Mouse (Mus musculus) myocyte (in vitro differentiated cells): ENCODE measurements around the gene Taz. TPM values are rescaled to one million over a fixed set of nuclear protein-coding genes. Genes with fewer than 3 reads are reported as not detected.

Source experiments
- H3K27me3 ChIP-seq: one replicate; pipeline ENCODE4 v1.6.1; 2011; ENCODE audit not compliant: control insufficient read depth, insufficient read depth, insufficient read length
- H3K36me3 ChIP-seq: one replicate; pipeline ENCODE4 v1.6.1; 2011; ENCODE audit not compliant: control insufficient read depth, insufficient read depth
- H3K4me2 ChIP-seq: one replicate; pipeline ENCODE4 v1.6.1; 2011; ENCODE audit warnings: low read depth, control low read depth
- H3K4me3 ChIP-seq: one replicate; pipeline ENCODE4 v1.5.1; 2011; ENCODE audit warnings: mild to moderate bottlenecking, control low read depth, moderate library complexity
- H3K79me2 ChIP-seq: one replicate; pipeline ENCODE4 v1.6.1; 2011; ENCODE audit not compliant: control insufficient read depth, insufficient read depth
- H3ac ChIP-seq: one replicate; pipeline ENCODE4 v1.6.1; 2011; ENCODE audit not compliant: control insufficient read depth, insufficient read length
- CEBPB ChIP-seq: IDR thresholded peaks from 2 replicates; pipeline ENCODE4 v1.6.1; 2011; ENCODE audit warnings: mild to moderate bottlenecking, moderate library complexity; ENCODE audit not compliant: poor library complexity, insufficient read depth, severe bottlenecking
- E2F4 ChIP-seq: IDR thresholded peaks from one replicate; pipeline ENCODE4 v1.6.1; 2011; ENCODE audit warnings: mild to moderate bottlenecking, control low read depth, moderate library complexity; ENCODE audit not compliant: insufficient read depth
- MAX ChIP-seq: IDR thresholded peaks from one replicate; pipeline ENCODE4 v1.6.1; 2011; ENCODE audit warnings: low read depth, mild to moderate bottlenecking, control low read depth
- MYOD1 ChIP-seq, 3 experiments: IDR thresholded peaks; one replicate each; pipeline ENCODE4 v1.6.1; 2011; ENCODE audit warnings: control low read depth in 2 of 3, low read depth in 2 of 3, mild to moderate bottlenecking in 2 of 3, moderate library complexity in 1 of 3; ENCODE audit not compliant: insufficient read length in 2 of 3, control insufficient read depth in 1 of 3
- MYOG ChIP-seq, 3 experiments: IDR thresholded peaks; one replicate each; pipeline ENCODE4 v1.6.1; 2011; ENCODE audit warnings: control low read depth in 2 of 3, low read depth in 2 of 3, mild to moderate bottlenecking in 2 of 3; ENCODE audit not compliant: insufficient read length in 2 of 3, control insufficient read depth in 1 of 3, insufficient read depth in 1 of 3
- POLR2A ChIP-seq: IDR thresholded peaks from one replicate; pipeline ENCODE4 v1.6.1; 2011; ENCODE audit warnings: low read depth, mild to moderate bottlenecking, control low read depth, moderate library complexity; ENCODE audit not compliant: insufficient read length
- POLR2AphosphoS2 ChIP-seq: IDR thresholded peaks from one replicate; pipeline ENCODE4 v1.6.1; 2011; ENCODE audit warnings: low read depth, control low read depth; ENCODE audit not compliant: insufficient read length
- REST ChIP-seq: IDR thresholded peaks from one replicate; pipeline ENCODE4 v1.6.1; 2011; ENCODE audit warnings: mild to moderate bottlenecking, control low read depth, moderate library complexity; ENCODE audit not compliant: insufficient read depth, insufficient read length
- SRF ChIP-seq: IDR thresholded peaks from one replicate; pipeline ENCODE4 v1.6.1; 2011; ENCODE audit warnings: low read depth; ENCODE audit not compliant: control insufficient read depth, insufficient read length
- TCF12 ChIP-seq: IDR thresholded peaks from one replicate; pipeline ENCODE4 v1.6.1; 2011; ENCODE audit warnings: mild to moderate bottlenecking, control low read depth; ENCODE audit not compliant: poor library complexity, insufficient read depth, severe bottlenecking
- TCF3 ChIP-seq: IDR thresholded peaks from one replicate; pipeline ENCODE4 v1.6.1; 2011; ENCODE audit warnings: low read depth, control low read depth; ENCODE audit not compliant: insufficient read length
- USF1 ChIP-seq: IDR thresholded peaks from one replicate; pipeline ENCODE4 v1.6.1; 2011; ENCODE audit warnings: low read depth, mild to moderate bottlenecking, control low read depth, moderate library complexity
- polyA plus RNA-seq: library from polyadenylated mRNA; unstranded; fragments of >200 nt; fragmentation: generic; extraction: Trizol; gene quantifications from one replicate; pipeline ENCODE4 v1.2.1, GENCODE M21; 2012; ENCODE audit warnings: missing spikeins

Gene Taz
- polyA plus RNA-seq, result 28.2 TPM

DNA sequence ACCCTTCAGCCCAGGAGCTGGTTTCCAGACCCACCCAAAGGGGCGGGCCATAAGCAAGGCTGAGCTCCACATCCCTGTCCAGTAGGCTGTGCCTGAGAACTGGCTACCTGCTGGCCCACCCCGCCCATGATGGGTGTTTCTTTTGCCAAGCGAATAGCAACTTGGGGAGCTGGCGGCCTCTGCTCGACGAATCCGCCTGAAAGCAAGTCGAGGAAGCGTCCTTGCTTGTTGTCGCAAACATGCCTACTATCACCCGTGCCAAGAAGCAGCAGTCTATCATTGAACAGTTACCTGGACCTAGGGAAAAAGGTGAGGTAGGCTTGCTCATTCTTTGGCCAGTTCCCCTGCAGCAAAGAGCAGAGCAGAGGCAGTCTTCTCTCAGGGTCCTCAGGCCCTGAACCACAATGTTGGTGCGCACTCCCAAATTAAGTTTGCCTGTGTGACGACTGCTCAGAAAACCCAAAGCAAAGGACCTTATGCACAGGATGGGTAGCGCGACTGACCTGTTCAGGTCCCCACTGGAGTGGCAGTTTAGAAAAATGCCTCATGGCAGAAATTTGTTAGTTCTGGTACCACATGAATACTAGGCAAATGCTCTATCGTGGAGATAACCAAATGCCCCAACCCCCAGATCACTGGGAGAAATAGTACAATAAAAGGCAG lies at the start of gene Taz, which contains the start of gene Dnase1l1:
Gene Taz (plus strand): TSS at position 181 of the 663 bp plus-strand sequence.
Gene Dnase1l1 (minus strand): TSS at position 606 of the 663 bp plus-strand sequence.
- TF ChIP-seq POLR2A (peak; percentile 48), POLR2AphosphoS2 (no peak)
- Histone ChIP-seq H3ac (peak within 1 kb of the TSS; percentile 54), H3K36me3 (no peaks in the 10 kb centered on the region), H3K4me3 (peak within 1 kb of the TSS; percentile 67), H3K27me3 (no peaks in the 10 kb centered on the region), H3K4me2 (peak within 1 kb of the TSS; percentile 81), H3K79me2 (peaks cover 14% of the 10 kb centered on the region)

- Histone ChIP-seq H3ac (no peak overlapping the region), H3K4me2 (no peak overlapping the region)
- TF ChIP-seq POLR2A (no peak), TCF12 (no peak), TCF3 (no peak), USF1 (no peak), CEBPB (no peak), MYOD1 (IDR thresholded peaks at IDR 0.05; ENCODE audit: control insufficient read depth in 1 of 3, insufficient read length in 2 of 3, low read depth in 2 of 3) (no peak), POLR2AphosphoS2 (no peak), SRF (no peak), MAX (no peak), MYOG (IDR thresholded peaks at IDR 0.05; ENCODE audit: control insufficient read depth in 1 of 3, insufficient read depth in 1 of 3, insufficient read length in 2 of 3, low read depth in 2 of 3) (no peak), REST (no peak), E2F4 (no peak)
Observed at GRCm38 (mm10) chrX:74233196-74233595, 48.5 kb upstream of the Taz start.

DNA sequence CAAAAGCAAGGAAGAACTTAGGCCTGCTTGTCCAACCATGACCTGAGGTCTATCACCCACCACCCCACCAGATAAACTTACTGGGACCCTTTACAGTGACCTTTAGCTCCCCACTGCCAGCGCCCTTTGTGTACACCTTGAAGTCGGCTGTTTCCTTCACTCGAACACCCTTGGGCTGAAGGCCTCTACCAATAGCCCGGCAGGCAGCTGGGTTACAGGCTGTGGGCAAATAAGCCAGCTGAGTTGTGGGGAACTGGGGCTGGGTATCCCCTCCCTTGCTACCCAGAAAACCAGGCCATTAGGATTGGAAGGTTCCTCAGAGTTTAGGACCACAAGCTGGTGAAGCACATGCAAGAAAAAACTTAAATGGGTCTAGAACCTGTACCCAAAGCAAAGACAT lies 41.4 kb upstream of the Taz start:
- no peak overlapping the region for H3K4me3 ChIP-seq
- TF ChIP-seq CEBPB, result no peak
- TF ChIP-seq USF1, result no peak
- TF ChIP-seq SRF, result no peak
- no peak for TF ChIP-seq E2F4
- no peak for TF ChIP-seq MYOD1 (IDR thresholded peaks at IDR 0.05; ENCODE audit: control insufficient read depth in 1 of 3, insufficient read length in 2 of 3, low read depth in 2 of 3)
- H3K79me2 ChIP-seq, result peaks cover 53% of the 10 kb centered on the region
- no peak overlapping the region for H3ac ChIP-seq
- peaks cover 36% of the 10 kb centered on the region for H3K36me3 ChIP-seq
- H3K27me3 ChIP-seq, result no peaks in the 10 kb centered on the region
- H3K4me2 ChIP-seq, result no peak overlapping the region

More at GRCm38 (mm10) chrX:74233196-74233595, 48.5 kb upstream of the Taz start:
- peaks cover 35% of the 10 kb centered on the region for H3K36me3 ChIP-seq
- no peak overlapping the region for H3K4me3 ChIP-seq
- peaks cover 6% of the 10 kb centered on the region for H3K79me2 ChIP-seq
- no peaks in the 10 kb centered on the region for H3K27me3 ChIP-seq

DNA sequence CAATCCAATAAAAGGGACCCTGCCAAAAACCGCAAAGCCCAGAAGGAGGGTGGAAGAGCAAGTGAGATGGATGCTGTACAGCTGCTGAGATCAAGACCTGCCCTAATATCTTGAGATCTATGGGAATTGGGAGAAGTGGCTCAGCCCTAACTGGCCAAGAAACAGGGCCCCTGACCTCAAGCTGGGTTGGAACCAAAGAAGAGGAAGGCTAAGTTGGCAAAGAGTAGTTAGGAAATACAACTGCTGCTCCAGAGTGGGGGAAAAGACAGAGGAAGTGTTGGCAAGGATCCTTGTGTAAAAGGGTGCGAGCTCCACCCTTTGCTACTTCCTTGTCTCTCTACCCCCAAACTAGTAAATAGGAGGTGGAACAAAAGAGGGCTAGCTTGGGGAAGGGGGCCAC lies 38.3 kb upstream of the Taz start:
- Histone ChIP-seq H3K4me3 (peak overlapping the region; percentile 96), H3ac (no peak overlapping the region), H3K27me3 (no peaks in the 10 kb centered on the region), H3K4me2 (peak overlapping the region; percentile 84), H3K79me2 (peaks cover 62% of the 10 kb centered on the region), H3K36me3 (peaks cover 31% of the 10 kb centered on the region)
- TF ChIP-seq MAX, result no peak
- no peak for TF ChIP-seq POLR2A
- no peak for TF ChIP-seq TCF12
- no peak for TF ChIP-seq E2F4
- no peak for TF ChIP-seq USF1
- TF ChIP-seq POLR2AphosphoS2, result no peak
- TF ChIP-seq TCF3, result no peak
- no peak for TF ChIP-seq SRF
- no peak for TF ChIP-seq MYOD1 (IDR thresholded peaks at IDR 0.05; ENCODE audit: control insufficient read depth in 1 of 3, insufficient read length in 2 of 3, low read depth in 2 of 3)
- no peak for TF ChIP-seq CEBPB
- no peak for TF ChIP-seq MYOG (IDR thresholded peaks at IDR 0.05; ENCODE audit: control insufficient read depth in 1 of 3, insufficient read depth in 1 of 3, insufficient read length in 2 of 3, low read depth in 2 of 3)
- TF ChIP-seq REST, result no peak

DNA sequence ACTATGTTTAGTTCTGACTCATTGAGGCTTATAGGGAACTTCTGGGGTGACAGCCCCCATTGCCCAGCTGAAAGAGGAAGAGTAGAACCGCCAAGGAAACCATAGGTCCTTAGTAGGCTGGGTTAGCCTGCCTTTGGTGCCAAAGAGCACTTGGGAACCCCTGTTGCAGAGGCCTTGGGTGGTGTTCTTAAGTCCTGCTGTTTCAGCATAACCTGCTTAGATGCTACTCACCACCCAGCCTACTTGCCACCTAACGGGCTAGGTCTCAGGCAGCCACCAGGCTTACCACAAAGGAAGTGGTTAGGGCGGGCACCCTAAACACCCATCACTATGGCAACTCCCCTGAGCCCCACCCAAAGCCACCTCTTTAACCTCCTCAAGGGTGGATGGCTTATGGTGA lies 37.9 kb upstream of the Taz start:
- peak overlapping the region; percentile 96 for H3K4me3 ChIP-seq
- no peaks in the 10 kb centered on the region for H3K27me3 ChIP-seq
- no peak for TF ChIP-seq TCF12
- TF ChIP-seq REST, result no peak
- TF ChIP-seq POLR2AphosphoS2, result peak; percentile 35
- no peak for TF ChIP-seq POLR2A
- TF ChIP-seq MYOG (IDR thresholded peaks at IDR 0.05; ENCODE audit: control insufficient read depth in 1 of 3, insufficient read depth in 1 of 3, insufficient read length in 2 of 3, low read depth in 2 of 3), result no peak
- H3K36me3 ChIP-seq, result peaks cover 28% of the 10 kb centered on the region
- H3ac ChIP-seq, result no peak overlapping the region
- peaks cover 62% of the 10 kb centered on the region for H3K79me2 ChIP-seq
- H3K4me2 ChIP-seq, result peak overlapping the region; percentile 84
